23 mouse cellular contexts compared by ENCODE assay signal in the genomic region with DNA sequence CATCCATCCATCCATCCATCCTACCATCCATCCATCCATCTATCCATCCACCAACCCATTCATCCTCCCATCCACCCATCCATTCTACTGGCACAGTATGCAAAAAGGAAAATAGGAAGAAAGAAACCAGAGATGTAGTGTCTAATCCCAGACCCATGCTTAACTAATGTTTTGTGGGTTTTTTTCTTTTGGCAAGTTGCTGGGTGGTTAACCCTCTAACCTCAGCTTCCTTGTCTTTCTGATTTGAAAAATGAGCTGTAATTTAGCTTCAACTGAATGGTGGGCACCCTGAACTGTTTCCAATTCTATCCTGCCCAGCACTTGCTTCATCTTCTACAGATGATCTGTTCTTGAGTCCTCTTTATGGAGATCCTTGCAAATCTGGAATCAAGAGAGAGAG. TPM values are rescaled to one million over a fixed set of nuclear protein-coding genes. Genes with fewer than 3 reads are reported as not detected.
"Had no signal": no experiment of that assay in that cellular context is flagged by ENCODE, and none has a peak within 500 bp of the region (broad histone marks: within the 10 kb centered on the region; RNA-seq: fewer than 3 reads in every experiment).

No protein-coding gene starts in this region.

- ATAC-seq: hindbrain, embryonic 16.5 days; hindbrain, postnatal 0 days; inflammation-experienced regulatory T-cells, adult 6 months; intestine, embryonic 15.5 days; intestine, embryonic 16.5 days; intestine, postnatal 0 days had no signal

- DNase-seq: heart, postnatal 10 days; heart, postnatal 14 days; heart, postnatal 36 days; heart, postnatal 4 days; kidney, adult 11 months; kidney, adult 18-20 months; kidney, adult 2 months; kidney, adult 8-10 months; kidney, adult 9 months; kidney, postnatal 10 days; kidney, postnatal 14 days; kidney, postnatal 25 days; kidney, postnatal 36 days; kidney, postnatal 4 days; layer of hippocampus, adult 9-11 months; layer of hippocampus, postnatal 36 days had no signal

RNA-seq across cellular contexts. Expression of gene Sctr, which starts 40.6 kb away (rescaled TPM):
- total RNA-seq: heart, postnatal 25 days; heart, postnatal 36 days had no signal

RNA-seq across cellular contexts. Expression of gene Cfap221, which starts 50.3 kb away (rescaled TPM):
- total RNA-seq: heart, postnatal 10 days; heart, postnatal 14 days; heart, postnatal 25 days; heart, postnatal 36 days; heart, postnatal 4 days; hindbrain, postnatal 0 days had no signal
